Mouse (Mus musculus) neural tube, embryonic 14.5 days (tissue): Measurements from ENCODE around the gene Gpalpp1. TPM values are rescaled to one million over a fixed set of nuclear protein-coding genes. Genes with fewer than 3 reads are reported as not detected.
A peak's percentile ranks its signal among the peaks of the same experiment; 100 is the strongest.

ENCODE experiments used
- ATAC-seq: fragments of 200-750 bp; cut with Nextera tagmentation; 2 replicates; pipeline ENCODE4 v1.8.0; 2017; ENCODE audit warnings: low read depth, mild to moderate bottlenecking, moderate TSS enrichment, moderate library complexity
- H3K27ac ChIP-seq: fragments of 300-500 bp; sonication (generic); 2 replicates; pipeline ENCODE4 v1.5.1; 2014; ENCODE audit warnings: low read depth, mild to moderate bottlenecking, control low read depth, low read length, moderate library complexity, mixed read lengths
- H3K27me3 ChIP-seq: fragments of 300-500 bp; sonication (generic); 2 replicates; pipeline ENCODE4 v1.6.1; 2014; ENCODE audit warnings: low read length; ENCODE audit not compliant: control insufficient read depth, insufficient read depth
- H3K36me3 ChIP-seq: fragments of 300-500 bp; sonication (generic); 2 replicates; pipeline ENCODE4 v1.6.1; 2014; ENCODE audit warnings: low read length, mixed read lengths; ENCODE audit not compliant: control insufficient read depth, insufficient read depth
- H3K4me1 ChIP-seq: fragments of 300-500 bp; sonication (generic); 2 replicates; pipeline ENCODE4 v1.6.1; 2014; ENCODE audit warnings: low read length; ENCODE audit not compliant: control insufficient read depth, insufficient read depth
- H3K4me2 ChIP-seq: fragments of 300-500 bp; sonication (generic); 2 replicates; pipeline ENCODE4 v1.6.1; 2014; ENCODE audit warnings: mild to moderate bottlenecking, low read depth, low read length, control low read depth
- H3K4me3 ChIP-seq: fragments of 300-500 bp; sonication (generic); 2 replicates; pipeline ENCODE4 v1.5.1; 2014; ENCODE audit warnings: low read depth, low read length, control low read depth, mixed read lengths
- H3K9ac ChIP-seq: fragments of 300-500 bp; sonication (generic); replicated peaks from 2 replicates; pipeline ENCODE4 v1.6.1; 2014; ENCODE audit warnings: low read depth, mild to moderate bottlenecking, control low read depth, low read length, mixed read lengths
- H3K9me3 ChIP-seq: fragments of 300-500 bp; sonication (generic); 2 replicates; pipeline ENCODE4 v1.6.1; 2016; ENCODE audit warnings: low read length; ENCODE audit not compliant: control insufficient read depth
- WGBS: fragments of 180-500 bp; shearing (Covaris S2); extraction: QIAGEN DNeasy Blood & Tissue Kit; methylation state at CpG from one replicate; pipeline ENCODE4 v1.1.7; 2014; 5-methylcytosine and 5-hydroxymethylcytosine counted together
- polyA plus RNA-seq: library from polyadenylated mRNA; unstranded; fragments of >200 nt; fragmentation: Nextera tagmentation; extraction: Ambion mirVana; gene quantifications from 2 replicates; pipeline ENCODE4 v1.2.1, GENCODE M21; 2014

Gpalpp1 gene
- polyA plus RNA-seq, 1 experiment from 2014 or later, result 10.4 TPM

DNA sequence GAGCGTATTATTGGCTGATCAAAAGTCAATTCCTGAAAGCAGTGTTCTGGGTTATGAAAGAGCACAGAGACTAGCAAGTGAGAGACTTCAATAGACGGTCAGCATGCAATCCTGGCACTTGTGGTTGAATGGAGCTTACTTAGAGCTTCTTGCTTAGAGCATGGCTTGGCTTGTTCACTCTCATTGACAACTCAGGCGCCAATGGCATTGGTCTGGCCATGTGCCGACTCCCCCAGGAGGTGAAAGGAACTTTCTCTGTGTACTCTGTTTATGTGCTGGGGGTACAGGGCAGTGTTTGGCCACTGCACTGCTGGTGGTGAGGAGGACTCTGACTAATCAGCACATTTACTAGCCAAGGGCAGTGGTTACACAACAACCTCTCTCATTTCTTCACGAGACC lies 51.1 kb downstream of the Gpalpp1 start:
- WGBS, result 78% methylated on average over 5 of the region's 5 CpGs
- no peak overlapping the region for H3K4me2 ChIP-seq
- H3K9ac ChIP-seq, result no peak overlapping the region
- H3K27me3 ChIP-seq, result no peaks in the 10 kb centered on the region
- H3K36me3 ChIP-seq, result no peaks in the 10 kb centered on the region
- no peaks in the 10 kb centered on the region for H3K9me3 ChIP-seq
- no peak overlapping the region for H3K4me3 ChIP-seq
- no peak overlapping the region for H3K27ac ChIP-seq
- no peak for ATAC-seq
- H3K4me1 ChIP-seq, result peaks cover 2% of the 10 kb centered on the region; the same call in 1 of the 2 replicates

DNA sequence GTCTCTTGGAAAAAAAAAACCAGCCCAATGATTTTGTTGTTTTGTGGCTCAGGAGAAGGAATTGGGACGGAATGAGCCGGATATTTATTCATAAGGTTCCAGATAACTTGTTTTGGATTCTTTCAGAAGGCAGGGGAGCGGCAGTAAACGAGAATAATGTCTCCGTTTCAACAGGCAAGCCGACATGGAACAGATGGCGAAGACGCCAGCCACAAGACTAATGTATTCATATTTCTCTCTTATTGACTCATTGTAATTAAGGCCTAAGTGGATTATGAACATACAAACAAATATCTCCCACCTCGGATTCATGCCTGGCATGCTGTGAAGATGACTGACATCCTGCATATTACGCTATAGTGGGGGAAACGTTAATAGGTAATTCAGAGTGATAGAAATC lies 56.8 kb downstream of the Gpalpp1 start:
- H3K4me2 ChIP-seq, result no peak overlapping the region
- WGBS, result 49% methylated on average over 11 of the region's 11 CpGs
- H3K27me3 ChIP-seq, result no peaks in the 10 kb centered on the region
- H3K4me1 ChIP-seq, result no peaks in the 10 kb centered on the region
- H3K4me3 ChIP-seq, result no peak overlapping the region
- H3K9me3 ChIP-seq, result no peaks in the 10 kb centered on the region
- ATAC-seq, result no peak
- H3K36me3 ChIP-seq, result no peaks in the 10 kb centered on the region
- peak overlapping the region; percentile 45; the same call in 1 of the 2 replicates for H3K27ac ChIP-seq
- H3K9ac ChIP-seq, result no peak overlapping the region

DNA sequence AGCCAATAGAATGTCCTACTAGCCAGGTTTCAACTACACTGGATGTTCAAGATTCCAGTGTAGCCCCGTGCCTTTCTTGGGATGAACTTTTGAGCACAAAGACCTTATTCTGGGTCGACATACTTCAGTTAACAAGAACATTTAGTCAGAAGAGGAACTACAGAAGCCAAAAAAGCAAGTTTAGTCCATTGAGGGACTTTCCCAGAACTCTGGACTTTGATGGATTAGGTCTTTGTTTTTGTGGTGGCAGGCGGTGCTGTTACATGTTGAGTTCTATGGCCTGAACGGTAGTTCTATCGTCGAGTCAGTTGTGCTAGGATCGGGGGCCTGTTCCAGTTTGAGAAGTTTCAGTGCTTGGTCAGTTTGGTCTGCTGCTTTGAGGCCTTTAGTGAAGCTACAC lies 58.6 kb downstream of the Gpalpp1 start:
- Histone ChIP-seq H3K4me1 (no peaks in the 10 kb centered on the region), H3K9ac (no peak overlapping the region), H3K9me3 (no peaks in the 10 kb centered on the region), H3K4me2 (no peak overlapping the region), H3K27me3 (no peaks in the 10 kb centered on the region), H3K27ac (no peak overlapping the region), H3K36me3 (no peaks in the 10 kb centered on the region), H3K4me3 (no peak overlapping the region)
- 81% methylated on average over 7 of the region's 7 CpGs for WGBS
- ATAC-seq, result no peak

DNA sequence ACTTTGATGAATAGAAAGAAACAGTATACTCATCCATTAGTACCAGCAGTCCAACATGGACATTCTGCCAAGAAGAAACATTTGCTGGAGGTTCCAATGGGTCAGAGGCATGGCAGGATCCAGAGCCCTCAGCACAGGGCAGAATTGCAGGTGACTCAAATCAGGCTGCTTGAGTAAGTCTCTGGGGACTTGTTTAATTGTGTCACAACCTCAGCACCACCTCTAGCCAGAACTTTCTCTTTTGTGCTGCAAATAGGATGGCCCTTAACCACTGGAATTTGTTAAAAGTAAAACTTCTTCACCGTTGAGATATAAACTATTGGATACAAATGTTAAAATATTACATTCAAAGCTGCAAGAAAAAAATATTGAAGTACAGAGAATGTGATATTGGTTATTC lies 64.8 kb downstream of the Gpalpp1 start:
- no peak overlapping the region for H3K4me2 ChIP-seq
- H3K9me3 ChIP-seq, result no peaks in the 10 kb centered on the region
- H3K27ac ChIP-seq, result no peak overlapping the region
- H3K36me3 ChIP-seq, result no peaks in the 10 kb centered on the region
- H3K9ac ChIP-seq, result no peak overlapping the region
- no peaks in the 10 kb centered on the region for H3K27me3 ChIP-seq
- H3K4me3 ChIP-seq, result no peak overlapping the region
- no peak for ATAC-seq
- 0 out of 2 replicates have a peak, but pooled peaks cover 3% of the 10 kb centered on the region for H3K4me1 ChIP-seq
- 45% methylated on average over 1 of the region's 1 CpGs for WGBS

DNA sequence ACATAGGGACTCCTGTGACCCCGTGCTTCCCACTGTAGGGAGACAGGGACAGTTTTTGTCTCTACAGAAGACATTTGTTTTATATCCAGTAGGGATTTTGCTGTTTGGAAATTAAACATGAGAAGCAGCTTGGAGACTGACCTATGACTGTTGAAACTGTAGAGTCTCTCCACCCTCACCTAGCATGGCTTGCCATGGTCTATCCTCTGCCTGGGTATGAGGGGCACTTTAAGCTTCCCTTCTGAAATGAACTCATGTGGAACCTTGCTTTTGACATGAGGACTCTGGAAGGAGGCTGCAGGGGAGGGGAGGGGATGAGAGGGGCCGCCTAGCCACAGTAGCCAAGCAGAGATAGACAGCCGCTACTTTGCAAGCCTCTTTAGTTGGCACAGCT lies 66.4 kb downstream of the Gpalpp1 start:
- Histone ChIP-seq H3K4me3 (no peak overlapping the region), H3K27me3 (no peaks in the 10 kb centered on the region), H3K36me3 (no peaks in the 10 kb centered on the region), H3K4me1 (0 out of 2 replicates have a peak, but pooled peaks cover 3% of the 10 kb centered on the region), H3K4me2 (no peak overlapping the region), H3K9me3 (no peaks in the 10 kb centered on the region), H3K27ac (no peak overlapping the region), H3K9ac (no peak overlapping the region)
- 50% methylated on average over 3 of the region's 3 CpGs for WGBS
- ATAC-seq, result no peak

DNA sequence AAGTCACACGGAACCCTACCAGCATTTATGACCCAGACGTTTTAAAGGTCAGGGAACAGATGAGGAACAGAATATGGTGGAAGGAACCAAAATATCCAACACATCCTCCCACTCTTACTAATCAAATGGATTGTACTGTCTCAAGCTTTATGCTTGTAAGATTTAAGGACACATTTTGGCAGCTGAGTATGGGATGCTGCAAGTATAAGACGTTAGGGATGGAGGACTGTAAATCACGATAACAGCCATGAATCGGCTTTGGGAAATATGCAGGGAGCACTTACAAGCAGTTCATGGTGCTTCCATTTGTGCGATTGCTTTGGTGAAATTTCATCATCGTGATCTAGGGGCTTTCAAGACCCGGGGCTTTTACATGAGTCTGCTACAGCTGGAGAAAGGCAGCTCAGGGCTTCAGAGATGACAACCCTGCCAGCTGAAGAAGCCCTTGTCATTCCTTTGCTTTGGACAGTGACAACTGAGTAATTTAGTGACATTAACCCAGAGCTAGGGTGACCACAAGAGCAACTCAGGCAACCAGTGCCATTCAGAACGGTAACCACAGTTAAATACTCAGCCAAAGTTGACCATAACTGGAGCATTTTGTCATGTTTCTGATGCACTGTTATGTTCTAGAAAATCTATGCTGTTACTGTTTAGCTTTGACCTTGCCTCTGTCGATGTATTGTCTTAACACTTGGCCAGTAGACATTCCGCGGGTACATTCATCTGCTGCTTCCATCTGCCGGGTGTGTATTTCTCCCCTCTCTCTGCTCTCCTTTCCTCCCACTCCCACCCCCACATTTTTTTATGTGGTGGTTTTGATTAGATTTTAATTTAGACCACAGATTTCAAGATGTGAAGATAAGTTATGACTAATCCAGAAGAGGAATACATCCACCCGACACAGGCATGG lies 67.1 kb downstream of the Gpalpp1 start:
- Histone ChIP-seq H3K4me2 (no peak overlapping the region), H3K4me1 (0 out of 2 replicates have a peak, but pooled peaks cover 3% of the 10 kb centered on the region), H3K36me3 (no peaks in the 10 kb centered on the region), H3K9ac (no peak overlapping the region), H3K27me3 (no peaks in the 10 kb centered on the region), H3K9me3 (no peaks in the 10 kb centered on the region), H3K27ac (peak overlapping the region; percentile 6; the same call in 1 of the 2 replicates), H3K4me3 (no peak overlapping the region)
- no peak for ATAC-seq
- WGBS, result 78% methylated on average over 14 of the region's 14 CpGs

Other genes starting within 250 kb of the Gpalpp1 start
- 13.7 and 16.6 TPM in 2 replicates for gene Kctd4, start 155.8 kb downstream of the Gpalpp1 start, polyA plus RNA-seq
- 40.5 and 47.7 TPM in 2 replicates for gene Gtf2f2, start 99.9 kb downstream of the Gpalpp1 start, polyA plus RNA-seq
- gene Nufip1, start 131 bp upstream of the Gpalpp1 start, polyA plus RNA-seq, result 12.1 and 13.4 TPM in 2 replicates